Mouse (Mus musculus): ENCODE measurements around the gene Trip12. TPM values are rescaled to one million over a fixed set of nuclear protein-coding genes. Genes with fewer than 3 reads are reported as not detected.

Gene Trip12
- polyA plus RNA-seq, 1 experiment: 51.3 TPM

DNA sequence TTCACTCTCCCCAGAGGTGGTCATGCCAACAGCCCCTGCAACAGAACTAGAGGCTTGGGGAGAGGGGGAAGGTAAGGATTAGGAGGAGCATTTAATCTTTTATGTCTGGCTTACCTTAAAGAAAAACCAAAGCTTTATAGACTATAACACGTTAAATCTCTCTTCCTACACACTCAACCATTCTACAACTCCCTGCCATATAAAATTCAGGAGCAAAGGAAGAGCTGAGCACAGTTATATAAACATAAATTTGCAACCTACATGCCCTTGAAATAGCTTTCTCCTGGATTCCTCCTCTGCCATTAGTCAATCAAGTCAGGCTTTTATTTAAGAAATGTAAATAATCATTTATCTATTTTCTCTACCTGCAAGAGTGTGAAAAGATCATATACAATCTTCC is 62.9 kb downstream of the Trip12 start:
- H3K4me1 ChIP-seq (replicated peaks; ENCODE audit: control insufficient read depth, insufficient read depth, low read length): no peaks in the 10 kb centered on the region
- H3K36me3 ChIP-seq (ENCODE audit: control insufficient read depth, insufficient read depth, low read length): peaks cover 32% of the 10 kb centered on the region
- H3K27me3 ChIP-seq (ENCODE audit: control insufficient read depth, insufficient read depth, low read length): no peaks in the 10 kb centered on the region
- H3K4me3 ChIP-seq (ENCODE audit: control insufficient read depth, insufficient read depth, low read length): no peak overlapping the region
- no peak for TF ChIP-seq CTCF (IDR thresholded peaks at IDR 0.05; ENCODE audit: borderline replicate concordance, control insufficient read depth, extremely low read depth, insufficient read depth, low read length, poor library complexity)
- TF ChIP-seq POLR2A (IDR thresholded peaks at IDR 0.05; ENCODE audit: control insufficient read depth, extremely low read depth, insufficient read depth, low read length, poor library complexity): no peak
- no peak overlapping the region for H3K27ac ChIP-seq (ENCODE audit: control insufficient read depth, insufficient read depth, low read length)
- no peak for DNase-seq
- WGBS: 91% methylated on average over 1 of the region's 1 CpGs

DNA sequence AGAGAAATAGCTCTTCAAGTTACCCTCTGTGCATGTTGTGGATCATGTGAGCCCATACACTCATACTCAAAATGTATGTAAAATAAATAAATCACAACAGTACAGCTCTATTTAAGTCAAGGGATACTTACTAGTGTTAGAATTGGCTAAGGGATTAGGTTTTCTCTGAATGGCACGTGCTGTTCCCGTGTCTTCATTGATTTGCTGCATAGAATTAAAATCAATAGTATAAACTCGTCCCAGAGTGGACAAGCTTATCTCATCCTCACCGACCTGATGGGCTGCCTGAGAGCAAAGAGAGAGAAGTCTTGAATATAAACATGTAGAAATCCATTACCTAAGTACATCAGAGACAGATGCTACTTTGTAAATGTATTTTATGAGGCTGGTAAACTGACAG is 81.5 kb downstream of the Trip12 start:
- 98% methylated on average over 4 of the region's 4 CpGs for WGBS

DNA sequence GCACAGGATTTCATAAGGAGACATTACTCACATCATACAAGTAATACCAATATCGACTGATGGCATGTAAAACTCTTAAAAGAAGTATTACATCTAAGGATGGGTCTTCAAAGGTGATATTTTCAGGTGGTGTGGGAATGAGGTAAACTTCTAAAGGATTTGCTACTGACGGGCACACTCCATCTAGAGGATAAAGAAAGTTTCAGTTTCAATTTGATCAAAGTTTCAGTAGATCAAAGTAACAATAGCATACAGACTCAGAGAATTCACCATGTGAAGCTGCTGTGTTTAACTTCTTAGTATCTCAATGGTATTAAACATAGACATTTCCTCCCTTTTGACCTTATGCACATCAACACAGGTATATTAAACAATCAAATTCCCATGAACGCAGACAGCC is 98.2 kb downstream of the Trip12 start:
- Histone ChIP-seq H3K4me1 (replicated peaks; ENCODE audit: control insufficient read depth, insufficient read depth, low read length) (no peaks in the 10 kb centered on the region), H3K36me3 (ENCODE audit: control insufficient read depth, insufficient read depth, low read length) (peaks cover 82% of the 10 kb centered on the region), H3K27ac (ENCODE audit: control insufficient read depth, insufficient read depth, low read length) (no peak overlapping the region), H3K4me3 (ENCODE audit: control insufficient read depth, insufficient read depth, low read length) (no peak overlapping the region), H3K27me3 (ENCODE audit: control insufficient read depth, insufficient read depth, low read length) (no peaks in the 10 kb centered on the region)
- 53% methylated on average over 3 of the region's 3 CpGs for WGBS
- TF ChIP-seq POLR2A (IDR thresholded peaks at IDR 0.05; ENCODE audit: control insufficient read depth, extremely low read depth, insufficient read depth, low read length, poor library complexity) (no peak), CTCF (IDR thresholded peaks at IDR 0.05; ENCODE audit: borderline replicate concordance, control insufficient read depth, extremely low read depth, insufficient read depth, low read length, poor library complexity) (no peak)
- DNase-seq: no peak

More for the DNA sequence above, 81.5 kb downstream of the Trip12 start:
- no peak overlapping the region for H3K27ac ChIP-seq (ENCODE audit: control insufficient read depth, insufficient read depth, low read length)
- peaks cover 77% of the 10 kb centered on the region for H3K36me3 ChIP-seq (ENCODE audit: control insufficient read depth, insufficient read depth, low read length)
- H3K4me1 ChIP-seq (replicated peaks; ENCODE audit: control insufficient read depth, insufficient read depth, low read length): no peaks in the 10 kb centered on the region
- no peak for TF ChIP-seq CTCF (IDR thresholded peaks at IDR 0.05; ENCODE audit: borderline replicate concordance, control insufficient read depth, extremely low read depth, insufficient read depth, low read length, poor library complexity)
- no peak for TF ChIP-seq POLR2A (IDR thresholded peaks at IDR 0.05; ENCODE audit: control insufficient read depth, extremely low read depth, insufficient read depth, low read length, poor library complexity)
- H3K4me3 ChIP-seq (ENCODE audit: control insufficient read depth, insufficient read depth, low read length): no peak overlapping the region
- no peaks in the 10 kb centered on the region for H3K27me3 ChIP-seq (ENCODE audit: control insufficient read depth, insufficient read depth, low read length)
- DNase-seq: no peak

DNA sequence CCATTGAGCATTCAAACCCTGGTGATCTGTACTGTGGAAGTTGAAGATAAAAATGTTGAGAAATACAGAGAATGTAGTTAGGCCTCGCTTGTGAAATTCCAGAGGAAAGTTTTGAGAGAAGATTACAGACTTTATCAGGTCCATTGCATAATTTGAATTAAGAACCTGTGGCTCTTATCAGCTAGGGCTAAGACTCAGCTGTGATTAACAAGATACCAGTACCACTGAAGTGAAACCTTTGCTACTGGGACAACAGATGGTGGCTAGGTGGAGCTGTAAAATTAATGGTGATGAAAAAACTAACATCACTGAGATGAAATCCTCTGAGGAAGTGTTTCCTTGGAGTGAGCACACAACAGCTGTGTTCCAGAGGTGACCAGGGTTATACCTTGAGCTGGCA is 100.2 kb downstream of the Trip12 start:
- H3K36me3 ChIP-seq (ENCODE audit: control insufficient read depth, insufficient read depth, low read length): peaks cover 77% of the 10 kb centered on the region
- TF ChIP-seq CTCF (IDR thresholded peaks at IDR 0.05; ENCODE audit: borderline replicate concordance, control insufficient read depth, extremely low read depth, insufficient read depth, low read length, poor library complexity): no peak
- no peak for TF ChIP-seq POLR2A (IDR thresholded peaks at IDR 0.05; ENCODE audit: control insufficient read depth, extremely low read depth, insufficient read depth, low read length, poor library complexity)

DNA sequence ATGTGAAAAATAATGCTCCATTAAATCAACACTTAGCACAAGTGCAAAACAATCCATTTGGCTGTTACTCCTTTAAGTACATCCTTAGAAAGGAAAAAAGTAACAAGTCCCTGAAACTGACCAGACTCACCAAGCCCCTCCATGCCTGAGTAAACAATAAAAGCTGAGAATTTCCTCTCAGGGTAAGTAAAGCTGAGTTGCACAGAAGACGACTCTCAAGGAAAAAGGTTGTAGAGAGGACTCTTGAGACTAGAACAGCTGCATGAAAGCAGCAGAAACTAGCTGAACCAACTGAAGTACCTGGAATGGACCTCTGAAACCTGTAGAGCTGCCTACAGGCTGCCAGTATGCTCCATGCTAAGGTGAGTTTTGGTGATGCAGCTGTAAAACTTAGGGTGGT is 103.2 kb downstream of the Trip12 start:
- 92% methylated on average over 1 of the region's 1 CpGs for WGBS
- Histone ChIP-seq H3K36me3 (ENCODE audit: control insufficient read depth, insufficient read depth, low read length) (peaks cover 67% of the 10 kb centered on the region), H3K4me1 (replicated peaks; ENCODE audit: control insufficient read depth, insufficient read depth, low read length) (no peaks in the 10 kb centered on the region), H3K27me3 (ENCODE audit: control insufficient read depth, insufficient read depth, low read length) (no peaks in the 10 kb centered on the region), H3K4me3 (ENCODE audit: control insufficient read depth, insufficient read depth, low read length) (no peak overlapping the region), H3K27ac (ENCODE audit: control insufficient read depth, insufficient read depth, low read length) (no peak overlapping the region)
- TF ChIP-seq CTCF (IDR thresholded peaks at IDR 0.05; ENCODE audit: borderline replicate concordance, control insufficient read depth, extremely low read depth, insufficient read depth, low read length, poor library complexity): no peak
- TF ChIP-seq POLR2A (IDR thresholded peaks at IDR 0.05; ENCODE audit: control insufficient read depth, extremely low read depth, insufficient read depth, low read length, poor library complexity): no peak
- DNase-seq: no peak

More for the DNA sequence above, 100.2 kb downstream of the Trip12 start:
- no peak overlapping the region for H3K27ac ChIP-seq (ENCODE audit: control insufficient read depth, insufficient read depth, low read length)
- no peak for DNase-seq
- H3K4me1 ChIP-seq (replicated peaks; ENCODE audit: control insufficient read depth, insufficient read depth, low read length): no peaks in the 10 kb centered on the region
- no peaks in the 10 kb centered on the region for H3K27me3 ChIP-seq (ENCODE audit: control insufficient read depth, insufficient read depth, low read length)
- WGBS: 96% methylated on average over 1 of the region's 1 CpGs
- H3K4me3 ChIP-seq (ENCODE audit: control insufficient read depth, insufficient read depth, low read length): no peak overlapping the region

DNA sequence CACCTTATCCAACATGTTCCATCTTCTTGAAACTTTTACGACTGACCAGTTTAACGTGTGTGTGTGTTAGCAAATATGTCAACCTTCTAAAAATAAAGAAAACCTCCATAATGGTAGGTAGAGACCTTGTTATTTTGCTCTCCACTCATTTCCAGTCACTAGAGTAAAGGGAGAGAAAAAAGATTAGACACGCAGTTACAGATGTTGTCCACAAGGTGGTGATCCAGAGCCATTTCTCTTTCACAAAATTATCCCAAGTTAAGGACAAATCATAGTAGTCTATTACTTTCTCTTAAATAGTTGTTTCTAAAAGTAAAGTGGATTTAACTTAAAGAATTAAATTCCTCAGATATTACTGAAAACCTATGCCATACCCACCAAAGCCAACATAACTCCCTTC is 106.5 kb downstream of the Trip12 start:
- H3K36me3 ChIP-seq (ENCODE audit: control insufficient read depth, insufficient read depth, low read length): peaks cover 66% of the 10 kb centered on the region
- 65% methylated on average over 3 of the region's 3 CpGs for WGBS
- H3K27ac ChIP-seq (ENCODE audit: control insufficient read depth, insufficient read depth, low read length): no peak overlapping the region
- H3K4me1 ChIP-seq (replicated peaks; ENCODE audit: control insufficient read depth, insufficient read depth, low read length): no peaks in the 10 kb centered on the region
- H3K27me3 ChIP-seq (ENCODE audit: control insufficient read depth, insufficient read depth, low read length): no peaks in the 10 kb centered on the region
- DNase-seq: no peak
- no peak for TF ChIP-seq POLR2A (IDR thresholded peaks at IDR 0.05; ENCODE audit: control insufficient read depth, extremely low read depth, insufficient read depth, low read length, poor library complexity)
- no peak for TF ChIP-seq CTCF (IDR thresholded peaks at IDR 0.05; ENCODE audit: borderline replicate concordance, control insufficient read depth, extremely low read depth, insufficient read depth, low read length, poor library complexity)
- H3K4me3 ChIP-seq (ENCODE audit: control insufficient read depth, insufficient read depth, low read length): no peak overlapping the region

DNA sequence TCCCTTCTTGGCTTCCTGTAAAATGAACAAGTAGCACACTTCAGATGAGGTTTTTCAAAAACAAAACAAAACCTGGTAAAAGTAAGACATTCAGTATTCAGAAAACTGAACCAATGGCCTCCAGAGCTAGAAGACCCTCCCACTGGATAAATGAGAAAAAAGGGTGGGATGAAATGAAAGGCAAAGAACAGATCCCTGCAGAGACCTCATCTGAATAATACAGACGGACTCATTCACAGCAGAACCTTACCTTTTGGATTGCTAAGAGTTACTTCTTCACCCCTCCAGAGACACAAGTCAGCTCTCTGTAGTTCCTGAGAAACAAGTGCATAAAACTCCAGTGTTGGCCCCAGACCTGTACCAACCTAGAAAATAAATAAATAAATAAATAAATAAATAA is 108.6 kb downstream of the Trip12 start:
- peaks cover 60% of the 10 kb centered on the region for H3K36me3 ChIP-seq (ENCODE audit: control insufficient read depth, insufficient read depth, low read length)
- no peak for TF ChIP-seq CTCF (IDR thresholded peaks at IDR 0.05; ENCODE audit: borderline replicate concordance, control insufficient read depth, extremely low read depth, insufficient read depth, low read length, poor library complexity)
- no peak for TF ChIP-seq POLR2A (IDR thresholded peaks at IDR 0.05; ENCODE audit: control insufficient read depth, extremely low read depth, insufficient read depth, low read length, poor library complexity)
- WGBS: 100% methylated on average over 1 of the region's 1 CpGs

More for the DNA sequence above, 108.6 kb downstream of the Trip12 start:
- no peaks in the 10 kb centered on the region for H3K27me3 ChIP-seq (ENCODE audit: control insufficient read depth, insufficient read depth, low read length)
- H3K4me1 ChIP-seq (replicated peaks; ENCODE audit: control insufficient read depth, insufficient read depth, low read length): no peaks in the 10 kb centered on the region
- H3K4me3 ChIP-seq (ENCODE audit: control insufficient read depth, insufficient read depth, low read length): no peak overlapping the region
- H3K27ac ChIP-seq (ENCODE audit: control insufficient read depth, insufficient read depth, low read length): no peak overlapping the region
- no peak for DNase-seq
